Mouse (Mus musculus): ENCODE results near the gene Dpp7. TPM values are rescaled to one million over a fixed set of nuclear protein-coding genes. Genes with fewer than 3 reads are reported as not detected.

Dpp7 gene
- total and polyA plus RNA-seq, 3 experiments, result 24.6 to 25.9 TPM; not detected in 1

DNA sequence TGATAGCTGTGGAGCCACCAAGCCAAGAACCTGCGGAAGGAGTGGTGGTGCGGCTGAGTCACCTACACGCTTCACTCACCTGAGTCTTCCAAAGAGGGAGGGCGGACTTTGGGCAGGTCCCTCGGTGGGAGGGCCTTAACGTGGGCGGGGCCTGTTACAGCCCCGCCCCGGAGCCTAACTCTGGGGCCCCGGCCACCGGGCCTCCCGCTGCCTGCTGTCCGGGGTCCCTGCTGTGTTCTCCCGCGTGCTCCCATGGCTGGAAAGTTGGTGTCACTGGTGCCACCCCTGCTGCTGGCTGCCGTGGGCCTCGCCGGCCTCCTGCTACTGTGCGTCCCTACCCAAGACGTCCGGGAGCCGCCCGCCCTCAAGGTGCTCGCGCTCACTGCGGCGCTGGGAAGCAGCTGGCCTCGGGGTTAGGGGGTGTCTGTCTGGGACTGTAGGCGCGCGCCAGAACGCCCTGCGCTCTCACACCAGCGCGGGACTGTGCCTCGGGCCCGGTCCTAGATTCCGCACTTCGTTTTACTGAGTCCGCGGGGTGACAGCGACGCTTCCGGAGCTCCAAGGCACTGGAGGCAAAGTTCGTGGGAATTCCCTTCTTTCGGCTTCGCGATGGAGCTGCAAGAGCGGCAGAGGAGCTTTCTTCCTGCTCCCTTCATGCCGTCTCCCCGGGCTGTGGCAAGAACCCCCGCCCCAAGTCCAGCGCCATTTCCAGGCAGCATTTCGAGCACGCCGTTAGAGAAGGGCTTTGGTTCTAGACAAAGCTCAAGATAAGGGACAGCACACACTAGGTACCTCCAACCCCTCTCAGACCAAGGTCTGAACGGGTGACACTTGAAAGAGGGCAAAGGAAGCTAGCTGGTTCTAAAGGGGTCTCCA, 39.8 kb upstream of the Dpp7 start, which contains the start of gene Entpd2:
TSS of gene Entpd2 (plus strand) at position 154 of the 876 bp plus-strand sequence.
- no peak for DNase-seq (ENCODE audit: low read depth, low spot score)
- Histone ChIP-seq H3K9me3 (replicated peaks; ENCODE audit: insufficient read depth, low read length) (no peaks in the 10 kb centered on the region), H3K79me2 (ENCODE audit: control insufficient read depth, insufficient read depth, low read length, poor library complexity) (no peaks in the 10 kb centered on the region), H3K4me3 (ENCODE audit: control insufficient read depth in 1 of 2, insufficient read depth in 1 of 2, low read depth in 2 of 2, low read length in 2 of 2) (no peak within 1 kb of the TSS), H3K9ac (ENCODE audit: control insufficient read depth, low read depth, low read length, poor library complexity, severe bottlenecking) (no peak within 1 kb of the TSS), H3K36me3 (ENCODE audit: control insufficient read depth in 1 of 2, insufficient read depth in 2 of 2, low read length in 2 of 2) (no peaks in the 10 kb centered on the region), H3K4me1 (ENCODE audit: control insufficient read depth in 1 of 2, insufficient read depth in 2 of 2, low read length in 2 of 2) (no peaks in the 10 kb centered on the region), H3K27ac (ENCODE audit: control insufficient read depth, low read depth, low read length) (no peak within 1 kb of the TSS), H3K27me3 (ENCODE audit: control insufficient read depth in 1 of 2, insufficient read depth in 2 of 2, low read length in 2 of 2) (peaks cover 4 to 6% of the 10 kb centered on the region in 2 experiments; a peak in 3 of 4 replicates)
- TF ChIP-seq RCOR1 (IDR thresholded peaks at IDR 0.05; ENCODE audit: low read depth, low read length), result no peak
- TF ChIP-seq KAT2A (conservative IDR thresholded peaks at IDR 0.05; ENCODE audit: low read depth, low read length), result no peak
- no peak for TF ChIP-seq ZMIZ1 (IDR thresholded peaks at IDR 0.05; ENCODE audit: low read depth, low read length)
- peak in 1 of 2 experiments; percentile 22; a peak in 1 of 4 replicates for TF ChIP-seq POLR2A (IDR thresholded peaks at IDR 0.05; ENCODE audit: control insufficient read depth in 1 of 2, insufficient read depth in 1 of 2, low read depth in 1 of 2, low read length in 2 of 2, poor library complexity in 1 of 2)
- no peak for TF ChIP-seq GABPA (IDR thresholded peaks at IDR 0.05; ENCODE audit: low read depth, low read length)

DNA sequence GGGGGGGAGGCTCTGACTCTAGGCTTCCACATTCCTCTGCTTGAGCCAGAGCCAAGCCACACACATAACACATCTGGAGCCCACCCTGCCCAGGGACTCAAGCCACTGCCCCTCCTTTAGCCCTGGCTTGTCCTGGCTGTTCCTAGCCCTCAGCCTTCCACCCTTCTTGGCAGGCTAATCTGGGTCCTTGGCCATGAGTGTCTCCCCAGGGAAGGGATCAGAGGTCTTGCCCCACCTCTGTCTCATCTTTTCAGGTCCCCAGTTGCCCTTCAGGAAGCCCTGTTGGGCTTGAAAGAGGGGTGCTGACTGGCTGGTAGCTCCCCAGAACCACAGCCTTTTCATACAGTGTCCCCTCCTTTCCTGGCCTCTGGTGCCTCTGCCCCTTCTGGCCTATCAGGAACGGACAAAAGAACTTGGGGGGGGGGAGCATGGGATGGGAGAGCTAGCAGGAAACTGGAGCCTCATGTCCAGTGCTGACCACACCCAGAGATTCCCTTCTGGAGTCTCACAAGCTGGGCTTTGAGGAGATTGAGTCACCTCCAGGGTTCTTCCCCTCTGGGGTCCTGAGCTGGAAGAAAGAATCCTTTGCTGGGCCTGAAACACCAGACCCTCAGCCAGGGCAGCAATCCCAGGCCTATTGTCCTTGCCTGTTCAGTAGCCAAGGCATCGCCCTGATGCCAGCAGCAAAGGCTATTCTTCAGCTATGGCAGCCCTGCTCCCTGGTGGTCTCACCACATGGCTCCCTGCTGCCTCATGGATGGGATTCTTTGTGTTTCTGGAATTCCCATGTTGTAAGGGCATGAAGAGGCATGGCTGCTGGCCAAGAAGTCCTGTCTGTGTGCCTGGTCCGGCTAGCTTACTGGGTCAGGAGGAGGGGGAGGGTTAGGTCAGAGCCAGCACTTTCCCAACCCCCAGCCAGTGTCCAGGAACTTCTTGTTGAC, 38.4 kb upstream of the Dpp7 start:
- no peak for DNase-seq (ENCODE audit: low read depth, low spot score)
- Histone ChIP-seq H3K9ac (ENCODE audit: control insufficient read depth, low read depth, low read length, poor library complexity, severe bottlenecking) (no peak overlapping the region), H3K4me3 (ENCODE audit: control insufficient read depth in 1 of 2, insufficient read depth in 1 of 2, low read depth in 2 of 2, low read length in 2 of 2) (no peak overlapping the region), H3K79me2 (ENCODE audit: control insufficient read depth, insufficient read depth, low read length, poor library complexity) (no peaks in the 10 kb centered on the region), H3K27ac (ENCODE audit: control insufficient read depth, low read depth, low read length) (no peak overlapping the region), H3K4me1 (ENCODE audit: control insufficient read depth in 1 of 2, insufficient read depth in 2 of 2, low read length in 2 of 2) (no peaks in the 10 kb centered on the region), H3K36me3 (ENCODE audit: control insufficient read depth in 1 of 2, insufficient read depth in 2 of 2, low read length in 2 of 2) (no peaks in the 10 kb centered on the region), H3K27me3 (ENCODE audit: control insufficient read depth in 1 of 2, insufficient read depth in 2 of 2, low read length in 2 of 2) (peaks cover 4 to 6% of the 10 kb centered on the region in 2 experiments; a peak in 3 of 4 replicates), H3K9me3 (replicated peaks; ENCODE audit: insufficient read depth, low read length) (no peaks in the 10 kb centered on the region)
- no peak for TF ChIP-seq SIN3A (IDR thresholded peaks at IDR 0.05; ENCODE audit: low read length)
- no peak for TF ChIP-seq HCFC1 (IDR thresholded peaks at IDR 0.05; ENCODE audit: low read depth, low read length)
- TF ChIP-seq ZNF384 (IDR thresholded peaks at IDR 0.05; ENCODE audit: low read depth, low read length), result no peak
- TF ChIP-seq CHD2 (IDR thresholded peaks at IDR 0.05; ENCODE audit: low read length), result no peak
- no peak for TF ChIP-seq RCOR1 (IDR thresholded peaks at IDR 0.05; ENCODE audit: low read depth, low read length)

DNA sequence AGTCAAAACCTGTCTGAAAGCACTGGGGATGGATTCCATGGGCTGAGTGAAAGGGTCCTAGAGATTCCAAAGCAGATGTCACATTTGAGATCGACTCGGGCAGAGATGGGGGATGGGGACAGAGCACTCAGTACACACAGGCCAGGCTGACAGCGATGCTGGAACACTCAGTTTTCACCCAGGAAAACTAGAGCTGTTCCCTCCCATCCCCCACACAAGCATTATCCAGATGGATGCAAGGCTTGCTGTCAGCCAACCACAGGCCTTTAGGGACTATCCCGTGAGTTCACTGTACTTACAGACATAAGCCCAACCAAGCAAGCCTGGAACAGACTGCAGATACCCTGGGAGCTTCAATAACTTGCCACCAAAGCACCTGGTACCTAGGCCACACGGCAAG, 35.1 kb upstream of the Dpp7 start:
- Histone ChIP-seq H3K27me3 (ENCODE audit: control insufficient read depth in 1 of 2, insufficient read depth in 2 of 2, low read length in 2 of 2) (peaks cover 2 to 4% of the 10 kb centered on the region in 2 experiments), H3K4me3 (ENCODE audit: control insufficient read depth in 1 of 2, insufficient read depth in 1 of 2, low read depth in 2 of 2, low read length in 2 of 2) (no peak overlapping the region), H3K4me1 (ENCODE audit: control insufficient read depth in 1 of 2, insufficient read depth in 2 of 2, low read length in 2 of 2) (no peaks in the 10 kb centered on the region), H3K79me2 (ENCODE audit: control insufficient read depth, insufficient read depth, low read length, poor library complexity) (no peaks in the 10 kb centered on the region), H3K9me3 (replicated peaks; ENCODE audit: insufficient read depth, low read length) (no peaks in the 10 kb centered on the region), H3K36me3 (ENCODE audit: control insufficient read depth in 1 of 2, insufficient read depth in 2 of 2, low read length in 2 of 2) (no peaks in the 10 kb centered on the region), H3K27ac (ENCODE audit: control insufficient read depth, low read depth, low read length) (no peak overlapping the region), H3K9ac (ENCODE audit: control insufficient read depth, low read depth, low read length, poor library complexity, severe bottlenecking) (no peak overlapping the region)
- no peak for DNase-seq (ENCODE audit: low read depth, low spot score)
- TF ChIP-seq GABPA (IDR thresholded peaks at IDR 0.05; ENCODE audit: low read depth, low read length) (no peak), SMC3 (IDR thresholded peaks at IDR 0.05; ENCODE audit: low read depth, low read length) (no peak), SIN3A (IDR thresholded peaks at IDR 0.05; ENCODE audit: low read length) (no peak), POLR2A (IDR thresholded peaks at IDR 0.05; ENCODE audit: control insufficient read depth in 1 of 2, insufficient read depth in 1 of 2, low read depth in 1 of 2, low read length in 2 of 2, poor library complexity in 1 of 2) (no peak), CHD2 (IDR thresholded peaks at IDR 0.05; ENCODE audit: low read length) (no peak), ZMIZ1 (IDR thresholded peaks at IDR 0.05; ENCODE audit: low read depth, low read length) (no peak), NELFE (IDR thresholded peaks at IDR 0.05; ENCODE audit: low read depth, low read length) (no peak), ZC3H11A (IDR thresholded peaks at IDR 0.05; ENCODE audit: low read depth, low read length) (no peak), KAT2A (conservative IDR thresholded peaks at IDR 0.05; ENCODE audit: low read depth, low read length) (no peak)
